Mouse (Mus musculus) neural tube, embryonic 11.5 days (tissue): Measurements from ENCODE around the gene Ccdc97. TPM values are rescaled to one million over a fixed set of nuclear protein-coding genes. Genes with fewer than 3 reads are reported as not detected.
"Not testable (repeated sequence)": the region's sequence is repeated elsewhere in the genome, so short reads cannot be mapped to it uniquely, and the experiment has no call there.

Source experiments
- ATAC-seq: fragments of 200-750 bp; cut with Nextera tagmentation; 2 replicates; pipeline ENCODE4 v1.8.0; 2017; ENCODE audit warnings: moderate number of reproducible peaks, mild to moderate bottlenecking, moderate TSS enrichment, moderate library complexity; ENCODE audit not compliant: insufficient read depth, low FRiP score, low TSS enrichment
- DNase-seq: peaks from one replicate; pipeline ENCODE4 v3.0.0-alpha.2; 2015; ENCODE audit warnings: low spot score
- H3K27ac ChIP-seq: fragments of 300-500 bp; sonication (generic); 2 replicates; pipeline ENCODE4 v1.5.1; 2014; ENCODE audit warnings: low read depth, mild to moderate bottlenecking, low read length
- H3K27me3 ChIP-seq: fragments of 300-500 bp; sonication (generic); 2 replicates; pipeline ENCODE4 v1.6.1; 2014; ENCODE audit warnings: mild to moderate bottlenecking, low read length, mixed read lengths; ENCODE audit not compliant: control insufficient read depth, insufficient read depth
- H3K36me3 ChIP-seq: fragments of 300-500 bp; sonication (generic); 2 replicates; pipeline ENCODE4 v1.6.1; 2014; ENCODE audit warnings: mild to moderate bottlenecking, low read length, moderate library complexity, mixed read lengths; ENCODE audit not compliant: control insufficient read depth, insufficient read depth
- H3K4me1 ChIP-seq: fragments of 300-500 bp; sonication (generic); 2 replicates; pipeline ENCODE4 v1.6.1; 2014; ENCODE audit warnings: low read length, mixed read lengths; ENCODE audit not compliant: control insufficient read depth, insufficient read depth
- H3K4me2 ChIP-seq: fragments of 300-500 bp; sonication (generic); 2 replicates; pipeline ENCODE4 v1.6.1; 2014; ENCODE audit warnings: low read depth, mild to moderate bottlenecking, moderate library complexity
- H3K4me3 ChIP-seq: fragments of 300-500 bp; sonication (generic); 2 replicates; pipeline ENCODE4 v1.5.1; 2014; ENCODE audit warnings: low read depth, low read length
- H3K9ac ChIP-seq: fragments of 300-500 bp; sonication (generic); 2 replicates; pipeline ENCODE4 v1.6.1; 2014; ENCODE audit warnings: mild to moderate bottlenecking, low read length
- H3K9me3 ChIP-seq: fragments of 300-500 bp; sonication (generic); 2 replicates; pipeline ENCODE4 v1.6.1; 2016; ENCODE audit warnings: low read length; ENCODE audit not compliant: control insufficient read depth
- WGBS: fragments of 180-500 bp; shearing (Covaris S2); extraction: QIAGEN DNeasy Blood & Tissue Kit; methylation state at CpG from one replicate; pipeline ENCODE4 v1.1.7; 2014; 5-methylcytosine and 5-hydroxymethylcytosine counted together
- polyA plus RNA-seq: library from polyadenylated mRNA; unstranded; fragments of >200 nt; fragmentation: Nextera tagmentation; extraction: Ambion mirVana; gene quantifications from 2 replicates; pipeline ENCODE4 v1.2.1, GENCODE M21; 2014

The Ccdc97 gene
- polyA plus RNA-seq, 1 experiment from 2014 or later, result 39.5 TPM

DNA sequence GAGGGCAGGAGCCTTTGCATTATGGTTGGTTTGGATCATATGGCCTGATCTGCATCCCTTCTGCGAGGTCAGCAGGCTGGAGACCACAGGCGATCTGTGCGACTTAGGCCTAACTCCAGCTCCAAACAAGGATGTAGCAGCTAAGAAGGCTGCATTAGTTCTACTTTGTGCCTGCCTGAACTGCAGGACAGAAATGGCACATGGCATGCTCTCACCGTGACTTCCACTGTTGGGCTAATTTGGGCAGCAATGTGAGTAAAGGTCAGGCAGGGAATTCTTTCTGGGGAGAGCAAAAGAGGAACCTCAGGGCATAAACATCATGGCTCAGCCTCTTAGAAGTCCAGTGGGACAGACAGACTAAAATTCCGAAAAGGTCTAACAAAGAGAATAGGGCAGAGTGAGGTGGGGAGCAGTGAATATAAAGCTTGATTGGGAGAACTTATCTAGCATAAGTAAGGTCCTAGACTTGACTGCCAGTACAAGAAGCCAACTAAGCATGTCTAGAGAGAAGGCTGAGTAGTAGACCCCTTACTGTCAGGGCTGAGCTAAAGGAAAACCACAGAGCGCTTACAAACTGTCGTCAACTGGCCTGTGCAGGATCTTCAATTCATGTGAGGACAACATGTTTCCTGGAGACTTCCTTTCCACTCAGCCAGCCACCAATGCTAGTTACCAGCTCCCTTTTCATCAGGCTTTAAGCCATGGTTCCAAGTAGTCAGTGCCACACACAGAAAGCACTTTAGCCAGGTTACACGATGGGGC, 12.6 kb upstream of the Ccdc97 start:
- Histone ChIP-seq H3K9me3 (no peaks in the 10 kb centered on the region), H3K27me3 (no peaks in the 10 kb centered on the region), H3K27ac (no peak overlapping the region), H3K36me3 (peaks cover 49% of the 10 kb centered on the region), H3K4me2 (no peak overlapping the region), H3K9ac (no peak overlapping the region), H3K4me3 (no peak overlapping the region), H3K4me1 (no peaks in the 10 kb centered on the region)
- DNase-seq (no peak), ATAC-seq (no peak)
- 92% methylated on average over 8 of the region's 8 CpGs for WGBS

DNA sequence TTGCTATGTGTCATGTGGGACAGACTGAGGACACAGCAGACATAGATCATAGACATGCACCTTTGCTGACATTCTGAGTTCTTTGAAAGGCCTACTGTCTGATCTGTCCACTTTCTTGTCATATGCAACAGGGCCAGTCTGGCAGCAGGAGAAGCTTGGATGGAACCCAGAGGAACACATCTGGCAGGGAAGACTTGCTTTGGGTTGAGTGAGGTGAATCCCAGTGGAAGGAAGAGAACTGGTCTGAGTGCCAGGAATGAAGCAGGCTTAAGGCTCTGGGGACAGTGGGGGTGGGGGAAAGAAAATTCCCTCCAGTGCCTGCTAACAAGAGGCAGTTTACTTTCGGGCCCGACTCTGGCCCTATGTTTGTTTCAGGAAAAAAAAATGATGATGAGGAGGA, 11.0 kb upstream of the Ccdc97 start:
- H3K27ac ChIP-seq, result no peak overlapping the region
- no peak overlapping the region for H3K9ac ChIP-seq
- ATAC-seq (no peak), DNase-seq (no peak)
- H3K4me3 ChIP-seq, result no peak overlapping the region
- H3K4me1 ChIP-seq, result no peaks in the 10 kb centered on the region
- no peaks in the 10 kb centered on the region for H3K9me3 ChIP-seq
- H3K4me2 ChIP-seq, result no peak overlapping the region
- H3K27me3 ChIP-seq, result no peaks in the 10 kb centered on the region
- WGBS, result 96% methylated on average over 2 of the region's 2 CpGs
- H3K36me3 ChIP-seq, result peaks cover 58% of the 10 kb centered on the region

DNA sequence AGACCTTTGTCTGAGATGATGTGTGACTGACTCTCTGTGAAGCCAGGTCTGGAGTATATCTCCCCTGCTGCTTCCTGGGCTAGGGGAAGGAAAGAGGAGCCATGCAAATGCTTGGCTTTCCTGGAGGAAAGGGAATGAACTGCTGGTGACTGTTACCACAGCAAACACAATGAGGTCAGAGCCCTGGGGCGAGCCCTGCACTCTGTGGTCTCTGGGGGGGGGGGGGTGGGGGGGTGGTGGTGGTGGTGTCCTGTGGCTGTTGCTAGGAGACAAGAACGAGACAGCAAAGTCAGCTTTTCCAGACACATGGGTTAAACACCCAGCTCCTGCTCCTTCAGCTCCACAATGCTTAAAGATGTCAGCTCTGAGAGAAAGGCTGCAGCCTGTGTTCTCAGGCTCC, 10.5 kb upstream of the Ccdc97 start:
- Histone ChIP-seq H3K9me3 (no peaks in the 10 kb centered on the region), H3K4me3 (no peak overlapping the region), H3K27ac (no peak overlapping the region), H3K9ac (no peak overlapping the region), H3K36me3 (peaks cover 60% of the 10 kb centered on the region), H3K27me3 (no peaks in the 10 kb centered on the region), H3K4me2 (no peak overlapping the region), H3K4me1 (no peaks in the 10 kb centered on the region)
- ATAC-seq (no peak), DNase-seq (no peak)
- 58% methylated on average over 2 of the region's 2 CpGs for WGBS

DNA sequence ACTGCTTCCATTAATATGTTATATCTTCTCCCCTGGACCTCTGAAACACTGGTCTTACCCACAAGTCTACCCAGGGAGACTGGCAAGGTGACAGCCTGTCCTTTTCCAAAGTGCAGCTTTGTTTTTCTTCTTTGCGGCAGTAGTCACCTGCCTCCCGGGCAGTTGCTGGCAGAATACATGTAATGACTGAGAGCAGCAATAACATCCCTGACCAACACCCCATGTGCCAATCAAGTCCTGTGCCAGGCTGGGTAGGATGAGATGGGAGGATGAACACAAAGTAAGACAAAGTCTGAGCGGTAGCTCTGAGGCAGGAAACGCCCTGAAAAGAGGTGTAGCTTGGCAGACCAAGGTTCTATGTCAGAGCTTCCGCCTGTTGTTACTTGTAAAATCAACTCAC, 8.9 kb upstream of the Ccdc97 start:
- Histone ChIP-seq H3K9ac (no peak overlapping the region), H3K27me3 (no peaks in the 10 kb centered on the region), H3K36me3 (peaks cover 60% of the 10 kb centered on the region), H3K27ac (no peak overlapping the region), H3K9me3 (no peaks in the 10 kb centered on the region), H3K4me3 (no peak overlapping the region), H3K4me1 (no peaks in the 10 kb centered on the region), H3K4me2 (no peak overlapping the region)
- ATAC-seq (no peak), DNase-seq (no peak)
- 92% methylated on average over 5 of the region's 5 CpGs for WGBS

DNA sequence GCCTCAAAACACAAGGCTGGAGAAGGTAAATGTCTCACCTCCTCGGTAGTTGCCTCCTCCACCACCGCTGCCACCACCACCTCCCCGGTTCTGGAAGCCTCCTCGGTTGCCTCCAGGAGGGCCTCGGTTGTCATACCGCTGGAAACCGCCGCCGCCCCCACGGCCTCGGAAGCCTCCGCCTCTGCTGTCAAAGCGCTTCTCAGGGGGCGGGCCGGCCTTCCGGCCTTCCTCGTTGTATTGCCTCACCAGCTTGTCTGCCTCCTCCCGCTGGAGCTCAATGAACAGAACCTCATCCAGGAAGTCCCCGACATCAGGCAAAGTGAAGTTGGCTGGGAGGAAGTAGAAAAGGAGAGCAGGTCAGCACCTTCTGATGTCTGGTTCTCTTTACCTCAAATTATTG, 7.0 kb upstream of the Ccdc97 start:
- H3K4me3 ChIP-seq, result no peak overlapping the region
- H3K9ac ChIP-seq, result no peak overlapping the region
- no peak overlapping the region for H3K27ac ChIP-seq
- H3K27me3 ChIP-seq, result no peaks in the 10 kb centered on the region
- DNase-seq (no peak), ATAC-seq (no peak)
- 87% methylated on average over 19 of the region's 19 CpGs for WGBS
- no peaks in the 10 kb centered on the region for H3K4me1 ChIP-seq
- H3K4me2 ChIP-seq, result no peak overlapping the region
- H3K36me3 ChIP-seq, result peaks cover 57% of the 10 kb centered on the region
- H3K9me3 ChIP-seq, result no peaks in the 10 kb centered on the region

DNA sequence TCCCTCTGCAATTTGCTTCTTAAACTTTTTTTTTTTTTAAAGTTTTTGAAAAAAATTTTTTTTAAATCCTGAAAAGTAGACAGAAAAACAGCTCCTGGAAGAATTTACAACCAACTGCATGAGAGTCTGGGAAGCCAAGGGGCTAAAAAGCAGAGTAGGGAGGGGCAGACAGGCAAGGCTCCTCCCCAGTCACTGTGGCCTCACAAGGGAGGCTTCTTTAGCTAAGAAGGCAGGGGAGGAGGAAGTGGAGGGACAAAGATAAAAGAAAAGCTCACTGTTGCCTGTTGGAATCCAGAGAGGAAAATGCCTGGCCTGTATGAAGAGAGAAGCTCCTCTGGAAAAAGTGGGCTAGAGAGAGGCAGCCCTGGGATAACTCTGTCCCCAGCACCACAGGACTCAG, 2.9 kb upstream of the Ccdc97 start:
- H3K4me2 ChIP-seq, H3K4me1 ChIP-seq, H3K9me3 ChIP-seq, H3K4me3 ChIP-seq, DNase-seq, ATAC-seq, H3K27ac ChIP-seq, H3K27me3 ChIP-seq, H3K9ac ChIP-seq: not testable (repeated sequence)
- peaks cover 42% of the 10 kb centered on the region for H3K36me3 ChIP-seq

GRCm38 (mm10) chr7:25720760-25721159, 1.9 kb upstream of the Ccdc97 start:
- DNase-seq (no peak), ATAC-seq (no peak)
- Histone ChIP-seq H3K4me3 (no peak overlapping the region), H3K9ac (no peak overlapping the region), H3K4me1 (peaks cover 6% of the 10 kb centered on the region; the same call in 1 of the 2 replicates), H3K9me3 (no peaks in the 10 kb centered on the region), H3K27me3 (no peaks in the 10 kb centered on the region), H3K4me2 (no peak overlapping the region), H3K27ac (no peak overlapping the region), H3K36me3 (peaks cover 39% of the 10 kb centered on the region)
- 94% methylated on average over 5 of the region's 5 CpGs for WGBS

- Histone ChIP-seq H3K36me3 (peaks cover 41% of the 10 kb centered on the region), H3K4me3 (no peak overlapping the region), H3K27ac (no peak overlapping the region), H3K4me2 (no peak overlapping the region), H3K9ac (no peak overlapping the region), H3K4me1 (peaks cover 6% of the 10 kb centered on the region; the same call in 1 of the 2 replicates), H3K27me3 (no peaks in the 10 kb centered on the region), H3K9me3 (no peaks in the 10 kb centered on the region)
- 64% methylated on average over 10 of the region's 10 CpGs for WGBS
- DNase-seq (peak; percentile 84), ATAC-seq (peak; percentile 43; the same call in 1 of the 2 replicates)
These were observed 1.1 kb upstream of the Ccdc97 start for GRCm38 (mm10) chr7:25719761-25720610.
